Mouse (Mus musculus) megakaryocyte, adult 5-6 weeks (primary cell): Measurements from ENCODE around the gene Odf2. TPM values are rescaled to one million over a fixed set of nuclear protein-coding genes. Genes with fewer than 3 reads are reported as not detected.

Experiments used
- total RNA-seq, 2 experiments: library from RNA; stranded (forward) in 1 of 2; stranded (reverse) in 1 of 2; fragments of 153-499, 151-499 nt in 1 of 2; fragments of 221-1000, 200-1000 nt in 1 of 2; gene quantifications; 2 replicates each; pipeline versions ENCODE4 v1.2.3 to v1.2.4; 2015 to 2017

Odf2 gene
- total RNA-seq, 2 experiments from 2014 or later = 28.2 to 88.4 TPM

Other genes starting within 250 kb of the Odf2 start
- not detected in 2 replicates for gene Gm13420, start 137.5 kb upstream of the Odf2 start, total RNA-seq (2015)
- gene Gm13420, start 137.5 kb upstream of the Odf2 start, total RNA-seq (2017) = not detected in 2 replicates
- gene Gm13547, start 129.9 kb upstream of the Odf2 start, total RNA-seq (2015) = 0.39 TPM in 1 of 2 replicates, not detected in the other
- not detected in 2 replicates for gene Gm13547, start 129.9 kb upstream of the Odf2 start, total RNA-seq (2017)
- 3.5 and 4.6 TPM in 2 replicates for gene Coq4, start 101.7 kb upstream of the Odf2 start, total RNA-seq (2015)
- gene Coq4, start 101.7 kb upstream of the Odf2 start, total RNA-seq (2017) = 1.5 and 2.9 TPM in 2 replicates
- 13.7 and 16.1 TPM in 2 replicates for gene Trub2, start 100.7 kb upstream of the Odf2 start, total RNA-seq (2015)
- 21.3 and 33.2 TPM in 2 replicates for gene Trub2, start 100.7 kb upstream of the Odf2 start, total RNA-seq (2017)
- gene Slc27a4, start 86.6 kb upstream of the Odf2 start, total RNA-seq (2015) = 14.1 and 17.7 TPM in 2 replicates
- gene Slc27a4, start 86.6 kb upstream of the Odf2 start, total RNA-seq (2017) = 17.4 and 18.0 TPM in 2 replicates
- gene Urm1, start 69.1 kb upstream of the Odf2 start, total RNA-seq (2015) = 8.2 and 9.3 TPM in 2 replicates
- gene Urm1, start 69.1 kb upstream of the Odf2 start, total RNA-seq (2017) = 16.1 and 17.8 TPM in 2 replicates
- gene Cercam, start 20.1 kb upstream of the Odf2 start, total RNA-seq (2015) = 5.3 and 9.6 TPM in 2 replicates
- 4.3 and 6.7 TPM in 2 replicates for gene Cercam, start 20.1 kb upstream of the Odf2 start, total RNA-seq (2017)
- gene Gle1, start 46.2 kb downstream of the Odf2 start, total RNA-seq (2015) = 17.5 and 18.4 TPM in 2 replicates
- gene Gle1, start 46.2 kb downstream of the Odf2 start, total RNA-seq (2017) = 44.2 and 54.7 TPM in 2 replicates
- gene Sptan1, start 76.3 kb downstream of the Odf2 start, total RNA-seq (2015) = 59.3 and 72.4 TPM in 2 replicates
- 131 and 136 TPM in 2 replicates for gene Sptan1, start 76.3 kb downstream of the Odf2 start, total RNA-seq (2017)
- gene Wdr34, start 159.7 kb downstream of the Odf2 start, total RNA-seq (2015) = 0.91 and 1.2 TPM in 2 replicates
- gene Wdr34, start 159.7 kb downstream of the Odf2 start, total RNA-seq (2017) = 1.8 and 5.7 TPM in 2 replicates
- gene Set, start 168.2 kb downstream of the Odf2 start, total RNA-seq (2015) = 160 and 167 TPM in 2 replicates
- 634 and 647 TPM in 2 replicates for gene Set, start 168.2 kb downstream of the Odf2 start, total RNA-seq (2017)
- gene Pkn3, start 188.5 kb downstream of the Odf2 start, total RNA-seq (2015) = 3.0 and 4.8 TPM in 2 replicates
- gene Pkn3, start 188.5 kb downstream of the Odf2 start, total RNA-seq (2017) = 7.0 and 9.1 TPM in 2 replicates
- gene Zdhhc12, start 204.4 kb downstream of the Odf2 start, total RNA-seq (2015) = 20.3 and 24.6 TPM in 2 replicates
- gene Zdhhc12, start 204.4 kb downstream of the Odf2 start, total RNA-seq (2017) = 8.2 and 10.7 TPM in 2 replicates
- gene Zer1, start 235.4 kb downstream of the Odf2 start, total RNA-seq (2015) = 10.1 and 11.7 TPM in 2 replicates
- gene Zer1, start 235.4 kb downstream of the Odf2 start, total RNA-seq (2017) = 8.7 and 10.7 TPM in 2 replicates
- gene Tbc1d13, start 244.5 kb downstream of the Odf2 start, total RNA-seq (2015) = 21.2 and 25.8 TPM in 2 replicates
- gene Tbc1d13, start 244.5 kb downstream of the Odf2 start, total RNA-seq (2017) = 36.5 and 50.0 TPM in 2 replicates